Mouse (Mus musculus) kidney, adult 2 months (tissue): ENCODE data around the gene Dmgdh.
A peak's percentile ranks its signal among the peaks of the same experiment; 100 is the strongest.

Experiments
- CTCF ChIP-seq: fragments of 200-500 bp; conservative IDR thresholded peaks from 2 replicates; pipeline ENCODE4 v1.5.1; 2011; ENCODE audit warnings: low read depth, mild to moderate bottlenecking, control low read depth, low read length, moderate library complexity, mixed read lengths; ENCODE audit not compliant: insufficient read depth, insufficient read length
- POLR2A ChIP-seq: fragments of 200-500 bp; IDR thresholded peaks from one replicate; pipeline ENCODE4 v1.6.1; 2011; ENCODE audit warnings: low read depth, low read length, control low read depth

DNA sequence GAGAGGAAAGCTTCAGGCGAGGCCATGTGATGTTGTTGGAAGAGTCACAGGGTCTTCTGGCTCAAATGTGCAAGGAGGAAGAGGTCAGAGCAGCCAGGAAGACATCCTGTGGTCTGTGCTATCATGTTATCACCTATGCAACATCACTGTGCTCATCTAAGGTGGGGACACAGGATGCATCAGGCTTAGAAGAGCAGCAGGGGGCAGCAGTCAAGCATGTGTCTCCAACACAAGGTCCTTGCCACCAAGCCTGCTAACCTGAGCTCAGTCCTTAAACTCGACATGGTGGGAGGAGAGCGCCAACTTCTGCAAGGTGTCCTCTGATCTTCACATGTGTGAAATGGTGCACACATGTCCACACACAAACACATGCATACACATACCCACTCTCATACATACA lies 111.1 kb downstream of the Dmgdh start:
- TF ChIP-seq CTCF (peak; percentile 48), POLR2A (no peak)
